Mouse (Mus musculus): ENCODE data around the gene Fpr-rs3.

Gene Fpr-rs3

DNA sequence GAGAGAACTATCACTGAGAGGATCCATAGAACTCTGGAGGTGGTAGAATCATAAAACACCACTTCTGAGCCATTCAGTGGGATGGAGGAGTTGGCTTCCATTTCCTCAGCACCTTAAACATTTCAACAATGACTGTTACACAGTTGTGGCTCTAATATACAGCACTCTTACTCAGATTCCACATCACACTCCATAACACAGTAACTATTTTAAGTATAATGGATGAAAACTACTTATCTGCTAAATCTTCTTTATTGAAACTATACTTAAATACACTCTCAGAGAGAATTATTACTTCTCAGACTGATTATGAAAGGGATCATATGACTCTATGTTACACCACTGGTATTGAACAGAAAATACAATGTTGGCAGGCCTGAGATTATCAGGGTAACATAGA lies at the start of gene Fpr-rs3:
Gene Fpr-rs3 (minus strand): TSS at position 101 of the 400 bp plus-strand sequence.
- no peak for DNase-seq (ENCODE audit: low spot score)

DNA sequence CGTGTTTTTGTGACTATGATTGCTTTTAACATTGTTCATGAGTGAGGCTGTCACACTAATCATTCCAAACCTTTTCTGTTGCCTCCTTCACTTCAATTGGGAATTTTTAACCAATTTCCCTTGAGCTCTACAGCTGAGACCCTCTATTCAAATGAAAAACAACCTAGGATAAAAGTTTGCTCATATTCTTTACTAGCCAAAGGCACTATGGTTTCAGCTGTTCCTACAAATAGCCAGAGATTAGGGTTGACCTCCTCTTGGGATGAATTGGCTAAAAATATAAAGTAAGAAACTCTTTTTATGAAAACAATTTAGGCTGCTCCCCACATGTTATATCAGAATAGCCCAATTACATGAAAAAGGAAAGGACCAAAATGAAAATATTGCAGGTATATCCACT lies 28.4 kb downstream of the Fpr-rs3 start, which contains the start of gene Vmn2r110:
Gene Vmn2r110 (minus strand): TSS at position 101 of the 400 bp plus-strand sequence.
- DNase-seq (ENCODE audit: low spot score): no peak
